Mouse (Mus musculus) hematopoietic multipotent progenitor cell, adult 10-12 weeks (in vitro differentiated cells): ENCODE measurements around the gene Olfr1231. TPM values are rescaled to one million over a fixed set of nuclear protein-coding genes. Genes with fewer than 3 reads are reported as not detected.

ENCODE experiments used
- polyA plus RNA-seq: library from polyadenylated mRNA; stranded (reverse); fragments of >175 nt; gene quantifications from 2 replicates; pipeline ENCODE4 v1.2.3, GENCODE M21; 2012; ENCODE audit warnings: low replicate concordance

The Olfr1231 gene
- polyA plus RNA-seq, result not detected in 2 replicates

DNA sequence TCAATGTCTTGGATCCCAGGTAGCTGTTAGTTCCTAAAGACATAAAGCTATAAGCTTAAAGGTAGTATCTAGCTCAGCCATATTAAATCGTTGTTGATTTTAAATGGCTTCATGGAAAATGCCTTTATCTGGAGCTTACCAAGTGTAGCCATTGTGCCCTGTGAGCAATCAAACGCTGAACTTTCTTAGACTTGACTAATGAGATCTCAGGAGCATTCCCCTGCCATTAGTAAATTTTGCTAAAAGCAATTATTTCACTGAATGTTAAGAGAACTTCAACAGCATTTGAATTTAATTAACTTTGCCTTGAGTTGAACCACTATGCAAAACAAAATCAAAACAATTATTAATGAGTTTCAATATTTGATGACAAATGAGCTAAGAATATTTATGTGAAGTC is at the start of gene Olfr1231:
Olfr1231 (minus strand) TSS at position 101 of the 400 bp plus-strand sequence.

DNA sequence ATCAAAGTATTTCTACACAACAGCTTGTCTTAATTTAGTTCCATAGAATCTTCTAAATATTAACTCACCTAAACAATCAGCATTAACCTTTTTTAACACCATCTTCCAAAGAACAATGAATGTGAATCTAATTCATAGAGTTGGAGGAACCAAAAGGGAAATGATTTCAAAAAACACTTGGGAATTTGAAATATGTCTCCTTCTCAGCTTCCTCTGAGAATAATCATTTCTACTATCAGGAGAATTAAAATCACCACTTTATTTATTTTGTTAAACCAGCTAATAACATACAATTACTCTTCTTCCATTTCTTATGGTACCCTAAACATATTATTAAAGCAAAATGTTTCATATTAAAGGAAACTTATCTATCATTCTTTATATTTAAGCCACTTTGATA is 35.4 kb upstream of the Olfr1231 start, which contains the start of gene Olfr1233:
Olfr1233 (minus strand) TSS at position 101 of the 400 bp plus-strand sequence.

DNA sequence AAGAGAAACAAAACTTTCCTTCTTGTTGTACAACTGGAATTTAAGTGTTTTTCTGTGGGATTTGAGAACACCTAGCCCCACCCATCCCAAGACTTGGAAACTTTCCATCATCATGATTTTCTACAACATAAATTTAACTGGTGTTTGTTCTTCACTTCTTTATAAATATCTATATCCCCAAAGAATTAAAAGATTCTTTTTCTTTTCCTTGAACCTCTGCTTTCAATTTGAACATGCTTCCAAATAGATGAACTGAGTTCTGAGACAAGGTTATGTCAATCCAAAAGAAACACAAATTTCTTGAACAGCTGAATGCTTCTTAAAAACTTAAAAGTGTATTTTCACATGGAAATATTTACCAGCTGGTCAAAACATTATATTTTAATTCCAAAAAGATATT is 22.7 kb upstream of the Olfr1231 start, which contains the start of gene Olfr1232:
Olfr1232 (minus strand) TSS at position 101 of the 400 bp plus-strand sequence.

DNA sequence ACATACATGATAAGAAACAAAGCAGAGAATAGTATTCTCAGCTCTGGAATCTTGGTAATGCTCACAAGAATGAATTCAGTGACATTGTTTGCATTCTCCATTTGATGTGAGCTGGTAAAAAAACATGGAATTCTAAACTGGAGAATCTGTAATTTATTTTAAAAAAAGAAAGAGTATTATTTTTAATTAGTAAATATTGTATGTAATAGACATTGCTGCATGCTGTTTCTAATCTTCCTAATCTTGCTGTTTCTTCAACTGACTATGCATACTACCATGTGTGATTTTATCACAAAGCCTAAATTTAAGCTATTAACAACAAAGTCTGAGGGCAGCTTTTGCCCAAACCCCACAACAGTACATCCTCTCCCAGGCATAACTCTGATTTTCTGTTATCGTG is 9.7 kb downstream of the Olfr1231 start, which contains the start of gene Olfr1230:
Olfr1230 (minus strand) TSS at position 101 of the 400 bp plus-strand sequence.

DNA sequence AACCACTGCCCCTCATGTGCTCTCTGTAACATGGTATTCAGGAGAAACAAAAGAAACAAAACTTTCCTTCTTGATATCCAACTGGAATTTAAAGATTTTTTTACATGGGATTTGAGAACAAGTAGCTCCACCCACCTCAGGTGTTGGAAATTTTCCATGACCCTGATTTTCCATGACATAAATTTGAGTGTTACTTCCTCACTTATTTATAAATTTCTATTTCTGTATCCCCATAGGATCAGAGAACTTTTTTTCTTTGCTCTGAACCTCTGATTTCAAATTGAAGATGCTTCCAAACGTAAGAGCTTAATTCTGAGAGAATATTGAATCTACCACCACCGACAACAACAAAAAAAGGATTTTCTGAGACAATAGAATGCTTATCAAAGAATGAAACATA is 19.0 kb downstream of the Olfr1231 start, which contains the start of gene Olfr1229:
Olfr1229 (minus strand) TSS at position 101 of the 400 bp plus-strand sequence.

DNA sequence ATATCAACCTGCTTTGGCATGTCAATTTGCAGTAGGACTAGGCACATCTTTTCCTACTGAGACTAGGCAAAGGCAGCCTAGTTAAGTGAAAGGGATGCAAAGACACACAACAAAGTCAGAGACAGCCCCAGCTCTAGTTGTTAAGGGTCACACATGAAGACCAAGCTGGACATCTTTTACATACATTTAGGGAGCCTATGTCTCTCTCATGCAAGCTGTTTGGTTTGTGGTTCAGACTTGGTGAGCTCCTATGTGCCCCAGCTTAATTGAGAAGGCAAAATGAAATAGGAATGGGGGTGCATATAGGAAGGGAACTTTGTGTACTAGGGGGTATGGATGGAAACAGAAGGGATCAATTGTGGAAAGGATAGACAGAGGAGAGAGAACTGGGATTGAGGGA is 52.9 kb downstream of the Olfr1231 start, which contains the start of gene Olfr1228:
Olfr1228 (minus strand) TSS at position 101 of the 400 bp plus-strand sequence.

Other genes starting within 250 kb of the Olfr1231 start
- not detected in 2 replicates for gene Olfr1218, start 245.9 kb downstream of the Olfr1231 start, polyA plus RNA-seq
- not detected in 2 replicates for gene Olfr1219, start 223.6 kb downstream of the Olfr1231 start, polyA plus RNA-seq
- gene Olfr1220, start 200.2 kb downstream of the Olfr1231 start, polyA plus RNA-seq, result not detected in 2 replicates
- not detected in 2 replicates for gene Olfr1221, start 189.8 kb downstream of the Olfr1231 start, polyA plus RNA-seq
- not detected in 2 replicates for gene Olfr1222, start 174.0 kb downstream of the Olfr1231 start, polyA plus RNA-seq
- not detected in 2 replicates for gene Olfr1223, start 155.5 kb downstream of the Olfr1231 start, polyA plus RNA-seq
- not detected in 2 replicates for gene Olfr1224-ps1, start 143.0 kb downstream of the Olfr1231 start, polyA plus RNA-seq
- not detected in 2 replicates for gene Olfr1225, start 132.4 kb downstream of the Olfr1231 start, polyA plus RNA-seq
- gene Olfr1226, start 107.0 kb downstream of the Olfr1231 start, polyA plus RNA-seq, result not detected in 2 replicates
- not detected in 2 replicates for gene Olfr1228, start 53.0 kb downstream of the Olfr1231 start, polyA plus RNA-seq
- gene Olfr1229, start 19.1 kb downstream of the Olfr1231 start, polyA plus RNA-seq, result not detected in 2 replicates
- gene Olfr1230, start 9.8 kb downstream of the Olfr1231 start, polyA plus RNA-seq, result not detected in 2 replicates
- gene Olfr1232, start 22.6 kb upstream of the Olfr1231 start, polyA plus RNA-seq, result not detected in 2 replicates
- gene Olfr1233, start 35.3 kb upstream of the Olfr1231 start, polyA plus RNA-seq, result not detected in 2 replicates
- not detected in 2 replicates for gene Olfr1234, start 57.8 kb upstream of the Olfr1231 start, polyA plus RNA-seq
- gene Olfr1238, start 102.6 kb upstream of the Olfr1231 start, polyA plus RNA-seq, result not detected in 2 replicates
- not detected in 2 replicates for gene Olfr1239, start 113.3 kb upstream of the Olfr1231 start, polyA plus RNA-seq
- not detected in 2 replicates for gene Olfr1240, start 135.9 kb upstream of the Olfr1231 start, polyA plus RNA-seq
- not detected in 2 replicates for gene Olfr1241, start 180.1 kb upstream of the Olfr1231 start, polyA plus RNA-seq
- gene Olfr1242, start 191.3 kb upstream of the Olfr1231 start, polyA plus RNA-seq, result not detected in 2 replicates
- gene Olfr1243, start 224.4 kb upstream of the Olfr1231 start, polyA plus RNA-seq, result not detected in 2 replicates